Mouse (Mus musculus): ENCODE data around the gene Acot9.

GRCm38 (mm10) chrX:155318005-155318404 is 55.8 kb downstream of the Acot9 start:
- TF ChIP-seq EP300 (optimal IDR thresholded peaks at IDR 0.05): no peak
- TF ChIP-seq CTCF (IDR thresholded peaks at IDR 0.05; ENCODE audit: low read depth): peak; percentile 78

All from stomach, postnatal 0 days (tissue).